Mouse (Mus musculus) embryonic fibroblast, embryonic 13.5 days (primary cell): ENCODE measurements around the gene Tiam1.

Experiments
- CTCF ChIP-seq: IDR thresholded peaks from 2 replicates; pipeline ENCODE4 v1.5.1; 2011; ENCODE audit warnings: mild to moderate bottlenecking, control low read depth, low read length, moderate library complexity, borderline replicate concordance; ENCODE audit not compliant: insufficient read depth
- POLR2A ChIP-seq: IDR thresholded peaks from 2 replicates; pipeline ENCODE4 v1.6.1; 2011; ENCODE audit warnings: low read depth, mild to moderate bottlenecking, control low read depth, low read length, moderate library complexity

GRCm38 (mm10) chr16:89865136-89865535 lies 278.4 kb downstream of the Tiam1 start:
- TF ChIP-seq POLR2A, result no peak
- no peak for TF ChIP-seq CTCF
